Mouse (Mus musculus) heart, embryonic 16.5 days (tissue): ENCODE data around the gene Chst11. TPM values are rescaled to one million over a fixed set of nuclear protein-coding genes. Genes with fewer than 3 reads are reported as not detected.

ENCODE experiments used
- ATAC-seq: fragments of 200-750 bp; cut with Nextera tagmentation; replicated peaks from 2 replicates; pipeline ENCODE4 v1.8.0; 2017; ENCODE audit warnings: moderate number of reproducible peaks; ENCODE audit not compliant: insufficient read depth, low FRiP score; ENCODE audit errors: extremely low read depth
- H3K27ac ChIP-seq: fragments of 300-500 bp; sonication (generic); 2 replicates; pipeline ENCODE4 v1.5.1; 2014; ENCODE audit warnings: mild to moderate bottlenecking, low read length, control low read depth, moderate library complexity
- H3K27me3 ChIP-seq: fragments of 300-500 bp; sonication (generic); 2 replicates; pipeline ENCODE4 v1.6.1; 2014; ENCODE audit warnings: low read length, mixed read lengths; ENCODE audit not compliant: control insufficient read depth, insufficient read depth
- H3K36me3 ChIP-seq: fragments of 300-500 bp; sonication (generic); 2 replicates; pipeline ENCODE4 v1.6.1; 2014; ENCODE audit not compliant: control insufficient read depth, insufficient read depth
- H3K4me1 ChIP-seq: fragments of 300-500 bp; sonication (generic); 2 replicates; pipeline ENCODE4 v1.6.1; 2014; ENCODE audit warnings: low read length, mixed read lengths; ENCODE audit not compliant: control insufficient read depth, insufficient read depth
- H3K4me2 ChIP-seq: fragments of 300-500 bp; sonication (generic); 2 replicates; pipeline ENCODE4 v1.6.1; 2014; ENCODE audit warnings: low read depth, mild to moderate bottlenecking, control low read depth, low read length
- H3K4me3 ChIP-seq: fragments of 300-500 bp; sonication (generic); 2 replicates; pipeline ENCODE4 v1.5.1; 2014; ENCODE audit warnings: mild to moderate bottlenecking, control low read depth, low read length
- H3K9ac ChIP-seq: fragments of 300-500 bp; sonication (generic); 2 replicates; pipeline ENCODE4 v1.6.1; 2014; ENCODE audit warnings: low read length, control low read depth
- H3K9me3 ChIP-seq: fragments of 300-500 bp; sonication (generic); replicated peaks from 2 replicates; pipeline ENCODE4 v1.6.1; 2016; ENCODE audit warnings: low read length; ENCODE audit not compliant: control insufficient read depth
- WGBS: fragments of 180-500 bp; shearing (Covaris S2); extraction: QIAGEN DNeasy Blood & Tissue Kit; methylation state at CpG from one replicate; pipeline ENCODE4 v1.1.7; 2014; 5-methylcytosine and 5-hydroxymethylcytosine counted together
- polyA plus RNA-seq: library from polyadenylated mRNA; unstranded; fragments of >200 nt; fragmentation: Nextera tagmentation; extraction: Ambion mirVana; gene quantifications from 2 replicates; pipeline ENCODE4 v1.2.1, GENCODE M21; 2015

The Chst11 gene
- polyA plus RNA-seq, 1 experiment from 2014 or later, result 2.6 TPM

DNA sequence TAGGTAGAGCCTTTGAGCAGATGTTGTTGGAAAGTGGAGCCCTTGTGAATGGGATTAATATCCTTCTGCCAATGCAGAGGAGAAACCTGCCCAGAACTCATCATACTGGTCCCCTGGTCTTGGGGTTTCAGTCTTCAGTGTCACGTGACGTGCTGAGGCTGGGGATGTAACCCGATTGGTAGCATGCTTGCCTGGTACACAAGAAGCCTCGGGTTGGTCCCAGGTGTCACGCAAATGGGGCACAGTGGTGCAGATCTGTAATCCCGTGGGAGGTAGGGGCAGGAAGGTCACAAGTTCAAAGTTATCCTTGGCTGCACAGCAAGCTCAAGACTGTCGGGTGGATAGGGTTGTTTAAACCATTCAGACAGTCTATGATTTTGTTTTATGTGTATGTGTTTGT lies 20.8 kb upstream of the Chst11 start:
- WGBS, result 78% methylated on average over 7 of the region's 7 CpGs
- ATAC-seq, result no peak
- H3K27ac ChIP-seq, result no peak overlapping the region
- no peaks in the 10 kb centered on the region for H3K27me3 ChIP-seq
- H3K9me3 ChIP-seq, result no peaks in the 10 kb centered on the region
- H3K36me3 ChIP-seq, result no peaks in the 10 kb centered on the region
- H3K4me2 ChIP-seq, result no peak overlapping the region
- no peak overlapping the region for H3K9ac ChIP-seq
- H3K4me3 ChIP-seq, result no peak overlapping the region
- peaks cover 4% of the 10 kb centered on the region for H3K4me1 ChIP-seq

DNA sequence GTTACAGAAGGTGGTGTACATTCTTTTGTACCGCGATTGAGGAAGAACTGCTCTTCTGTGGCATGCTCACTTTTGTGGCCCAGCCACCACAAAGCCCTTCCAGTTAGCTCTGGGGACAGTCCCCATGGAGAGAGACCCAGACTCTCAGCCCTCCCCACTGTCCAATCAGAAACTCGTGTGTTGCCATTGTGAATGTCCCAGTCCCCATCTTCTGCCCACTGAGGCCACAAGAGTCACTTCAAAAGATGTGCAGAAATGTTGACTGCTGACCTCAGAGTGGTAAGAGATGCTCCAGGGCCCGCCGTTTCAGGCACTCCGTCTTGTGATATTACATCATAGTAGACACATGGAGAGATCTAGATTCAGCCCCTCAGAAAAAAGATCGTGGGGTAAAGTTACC lies 18.6 kb upstream of the Chst11 start:
- ATAC-seq, result no peak
- Histone ChIP-seq H3K27me3 (no peaks in the 10 kb centered on the region), H3K36me3 (no peaks in the 10 kb centered on the region), H3K4me1 (peaks cover 10% of the 10 kb centered on the region), H3K9me3 (no peaks in the 10 kb centered on the region), H3K27ac (no peak overlapping the region), H3K4me3 (no peak overlapping the region), H3K9ac (no peak overlapping the region), H3K4me2 (no peak overlapping the region)
- WGBS, result 74% methylated on average over 7 of the region's 7 CpGs

DNA sequence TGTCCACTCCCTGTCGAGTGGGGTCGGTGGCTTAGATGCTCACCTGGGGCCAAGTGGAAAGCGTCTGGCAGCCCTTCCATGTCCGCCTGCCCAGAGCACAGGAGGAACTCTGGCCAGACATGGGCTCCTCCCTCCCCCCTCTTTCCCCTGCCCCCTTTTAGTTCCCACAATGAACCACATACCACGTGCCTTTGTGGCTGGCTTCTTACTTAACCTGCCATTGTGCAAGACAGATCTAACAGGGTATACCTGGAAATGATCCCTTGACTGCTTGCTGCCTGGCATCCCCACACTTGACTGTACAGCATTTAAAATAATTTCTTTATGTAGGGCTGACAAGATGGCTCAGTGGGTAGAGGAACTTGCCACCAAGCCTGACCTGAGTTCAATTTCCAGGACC lies 15.7 kb upstream of the Chst11 start:
- no peak overlapping the region for H3K4me3 ChIP-seq
- ATAC-seq, result no peak
- no peak overlapping the region for H3K9ac ChIP-seq
- H3K4me2 ChIP-seq, result no peak overlapping the region
- WGBS, result 58% methylated on average over 5 of the region's 5 CpGs
- H3K4me1 ChIP-seq, result peaks cover 14% of the 10 kb centered on the region
- no peaks in the 10 kb centered on the region for H3K27me3 ChIP-seq
- no peaks in the 10 kb centered on the region for H3K36me3 ChIP-seq
- no peaks in the 10 kb centered on the region for H3K9me3 ChIP-seq
- H3K27ac ChIP-seq, result no peak overlapping the region

DNA sequence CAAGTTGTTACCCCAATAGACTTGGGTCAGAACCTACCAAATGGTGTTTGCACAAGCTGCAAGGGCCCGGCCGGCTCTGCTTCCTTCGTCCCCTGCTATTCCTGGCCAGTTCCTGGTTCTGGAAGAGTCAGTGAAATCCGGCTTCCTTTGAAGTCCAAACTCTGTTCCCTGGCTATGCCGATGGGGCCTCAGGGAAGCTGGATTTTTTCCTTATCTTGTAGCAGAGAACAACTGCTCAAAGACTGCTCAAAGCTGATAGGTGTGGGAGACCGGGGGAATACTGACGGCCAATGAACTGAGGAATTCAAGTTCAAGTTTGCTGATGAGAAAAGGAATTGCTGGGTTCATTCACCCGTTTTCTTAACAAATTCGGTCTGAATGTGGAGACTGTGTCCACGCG lies 13.7 kb upstream of the Chst11 start:
- 34% methylated on average over 11 of the region's 11 CpGs for WGBS
- H3K4me2 ChIP-seq, result peak overlapping the region; percentile 21; the same call in 1 of the 2 replicates
- no peaks in the 10 kb centered on the region for H3K36me3 ChIP-seq
- no peak overlapping the region for H3K27ac ChIP-seq
- peaks cover 14% of the 10 kb centered on the region for H3K4me1 ChIP-seq
- no peak overlapping the region for H3K9ac ChIP-seq
- no peaks in the 10 kb centered on the region for H3K9me3 ChIP-seq
- no peaks in the 10 kb centered on the region for H3K27me3 ChIP-seq
- H3K4me3 ChIP-seq, result no peak overlapping the region
- no peak for ATAC-seq

DNA sequence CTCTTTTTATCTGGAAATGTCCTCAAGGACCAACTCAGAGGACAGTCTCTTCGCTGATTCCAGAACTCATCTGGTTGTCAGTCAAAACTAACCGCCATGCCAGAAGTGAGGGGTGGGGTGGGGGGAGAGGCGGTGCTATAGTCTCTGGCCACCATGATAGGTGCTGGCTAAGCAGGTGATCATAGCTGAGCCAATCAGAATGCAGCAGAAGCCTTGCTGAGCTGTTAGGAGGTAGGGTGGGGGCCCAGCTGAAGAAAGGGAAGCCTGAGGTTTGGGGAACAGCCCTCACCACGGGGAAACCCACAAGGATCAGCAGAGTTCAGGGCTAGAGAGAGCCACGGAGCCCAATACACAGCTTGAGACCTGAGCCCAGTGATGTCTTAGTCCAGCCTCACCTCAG lies 11.1 kb upstream of the Chst11 start:
- no peaks in the 10 kb centered on the region for H3K27me3 ChIP-seq
- H3K9ac ChIP-seq, result no peak overlapping the region
- H3K4me1 ChIP-seq, result peaks cover 13% of the 10 kb centered on the region
- no peaks in the 10 kb centered on the region for H3K36me3 ChIP-seq
- no peak overlapping the region for H3K4me2 ChIP-seq
- 0 out of 2 replicates have a peak, but pooled peaks have one; percentile 34 for ATAC-seq
- no peak overlapping the region for H3K27ac ChIP-seq
- H3K9me3 ChIP-seq, result no peaks in the 10 kb centered on the region
- WGBS, result 77% methylated on average over 5 of the region's 5 CpGs
- no peak overlapping the region for H3K4me3 ChIP-seq

DNA sequence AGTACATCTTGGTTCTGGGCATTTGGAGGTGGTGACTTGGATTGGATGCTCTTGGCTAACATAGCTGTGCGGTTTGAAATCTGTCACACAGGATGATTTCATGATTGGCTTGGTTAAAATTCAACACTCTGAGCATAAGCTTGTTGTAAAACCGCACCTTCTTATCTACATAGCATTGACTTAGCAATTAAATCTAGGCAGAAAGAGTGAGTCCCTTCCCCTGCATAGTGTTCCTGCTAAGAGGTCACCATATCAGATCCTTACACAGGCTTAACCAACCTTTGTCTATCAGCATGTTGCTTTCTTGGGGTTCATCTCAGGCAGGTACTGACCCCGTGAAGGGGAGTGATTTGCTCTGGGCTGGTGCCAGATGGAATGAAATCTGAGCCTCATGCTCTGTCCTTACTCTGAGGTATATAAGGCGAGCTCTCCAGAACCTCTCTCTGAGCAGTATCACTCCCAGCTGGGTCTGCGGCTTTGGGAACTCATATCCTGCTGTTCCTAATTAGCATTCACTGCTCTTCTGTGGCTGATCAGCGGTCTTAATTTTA lies 10.6 kb upstream of the Chst11 start:
- ATAC-seq, result no peak
- no peaks in the 10 kb centered on the region for H3K36me3 ChIP-seq
- H3K4me3 ChIP-seq, result no peak overlapping the region
- H3K27ac ChIP-seq, result no peak overlapping the region
- no peak overlapping the region for H3K4me2 ChIP-seq
- no peaks in the 10 kb centered on the region for H3K9me3 ChIP-seq
- no peaks in the 10 kb centered on the region for H3K27me3 ChIP-seq
- peaks cover 8% of the 10 kb centered on the region; the same call in 1 of the 2 replicates for H3K4me1 ChIP-seq
- no peak overlapping the region for H3K9ac ChIP-seq
- 63% methylated on average over 6 of the region's 6 CpGs for WGBS

DNA sequence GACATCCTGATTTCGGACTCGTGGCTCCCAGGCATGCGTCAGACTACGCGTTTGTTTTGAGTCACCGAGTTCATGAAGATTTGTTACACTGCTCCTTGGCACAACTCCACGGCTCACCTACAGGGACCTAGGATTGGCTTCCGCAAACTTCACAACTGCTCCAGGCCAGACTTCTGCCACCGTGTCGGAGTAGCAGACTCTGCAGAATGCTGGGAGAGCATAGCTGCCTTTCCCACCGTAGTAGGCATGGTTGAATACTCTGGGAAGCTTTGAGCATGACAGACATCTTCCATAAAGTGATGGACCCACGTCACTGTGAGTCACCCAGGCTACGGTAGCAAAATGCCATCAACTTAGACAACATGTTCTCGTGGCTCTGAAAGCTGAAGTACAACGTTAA lies 9.5 kb upstream of the Chst11 start:
- Histone ChIP-seq H3K36me3 (no peaks in the 10 kb centered on the region), H3K4me1 (peaks cover 8% of the 10 kb centered on the region; the same call in 1 of the 2 replicates), H3K4me2 (no peak overlapping the region), H3K27ac (no peak overlapping the region), H3K9ac (no peak overlapping the region), H3K9me3 (no peaks in the 10 kb centered on the region), H3K4me3 (no peak overlapping the region), H3K27me3 (peaks cover 3% of the 10 kb centered on the region; the same call in 1 of the 2 replicates)
- ATAC-seq, result no peak
- 86% methylated on average over 15 of the region's 15 CpGs for WGBS

DNA sequence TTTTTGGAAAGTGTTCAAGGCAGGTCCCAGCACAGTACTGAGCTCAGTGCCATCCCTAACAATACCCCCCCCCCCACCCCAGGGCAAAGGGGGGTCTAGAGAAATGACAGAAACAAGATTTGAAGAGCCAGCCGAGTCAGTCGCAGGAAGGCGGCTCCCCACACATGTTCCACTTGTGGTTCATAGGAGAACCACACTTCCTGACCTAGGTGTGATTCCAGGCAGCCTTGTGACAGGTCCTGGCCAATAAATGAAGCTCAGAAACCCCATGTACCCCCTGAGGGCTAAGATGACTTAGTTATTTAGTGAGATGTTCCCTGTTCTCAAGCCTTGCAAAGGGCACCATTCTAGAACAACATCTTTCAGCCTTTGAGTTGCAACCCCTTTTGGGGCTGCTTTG lies 3.0 kb upstream of the Chst11 start:
- H3K4me1 ChIP-seq, result peaks cover 10% of the 10 kb centered on the region
- H3K9me3 ChIP-seq, result no peaks in the 10 kb centered on the region
- H3K27me3 ChIP-seq, result peaks cover 8% of the 10 kb centered on the region; the same call in 1 of the 2 replicates
- ATAC-seq, result no peak
- WGBS, result 79% methylated on average over 3 of the region's 3 CpGs
- H3K27ac ChIP-seq, result no peak overlapping the region
- no peaks in the 10 kb centered on the region for H3K36me3 ChIP-seq
- no peak overlapping the region for H3K9ac ChIP-seq
- H3K4me3 ChIP-seq, result no peak overlapping the region
- H3K4me2 ChIP-seq, result no peak overlapping the region

DNA sequence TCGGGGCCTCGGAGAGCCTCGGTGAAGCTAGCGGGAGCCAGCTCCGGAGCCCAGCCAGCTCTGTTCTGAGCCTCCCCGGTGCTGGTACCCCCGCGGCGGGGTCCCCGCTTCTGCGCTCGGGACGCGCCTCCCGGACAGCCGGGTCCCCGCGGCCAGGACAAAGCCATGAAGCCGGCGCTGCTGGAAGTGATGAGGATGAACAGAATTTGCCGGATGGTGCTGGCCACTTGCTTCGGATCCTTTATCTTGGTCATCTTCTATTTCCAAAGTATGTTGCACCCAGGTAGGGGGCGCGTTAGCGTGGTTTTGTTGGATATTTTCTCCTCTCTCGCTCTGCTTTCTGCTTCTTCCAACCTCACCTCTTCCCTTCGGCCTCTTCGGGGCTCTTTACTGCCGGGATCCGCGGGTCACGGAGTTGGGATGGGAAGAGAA lies 418 bp downstream of the Chst11 start:
- Histone ChIP-seq H3K9ac (peak overlapping the region; percentile 87), H3K9me3 (no peaks in the 10 kb centered on the region), H3K36me3 (no peaks in the 10 kb centered on the region), H3K4me1 (peaks cover 32% of the 10 kb centered on the region), H3K27ac (peak overlapping the region; percentile 82), H3K4me3 (peak overlapping the region; percentile 86), H3K27me3 (peaks cover 5% of the 10 kb centered on the region; the same call in 1 of the 2 replicates), H3K4me2 (peak overlapping the region; percentile 88)
- WGBS, result under 1% methylated on average over 32 of the region's 32 CpGs
- peak; percentile 2; the same call in 1 of the 2 replicates for ATAC-seq
